Mouse (Mus musculus) intestine, embryonic 14.5 days (tissue): ENCODE data around the gene Pabpn1. TPM values are rescaled to one million over a fixed set of nuclear protein-coding genes. Genes with fewer than 3 reads are reported as not detected.

Experiments used
- ATAC-seq: fragments of 200-750 bp; cut with Nextera tagmentation; replicated peaks from 2 replicates; pipeline ENCODE4 v1.8.0; 2017; ENCODE audit warnings: low read depth, moderate number of reproducible peaks, moderate TSS enrichment, moderate library complexity; ENCODE audit not compliant: low FRiP score, low TSS enrichment
- DNase-seq: peaks from one replicate; pipeline ENCODE4 v3.0.0-alpha.2; 2018; ENCODE audit warnings: low spot score
- H3K27ac ChIP-seq: fragments of 300-500 bp; sonication (generic); 2 replicates; pipeline ENCODE4 v1.5.1; 2014; ENCODE audit warnings: low read depth, mild to moderate bottlenecking, control low read depth
- H3K27me3 ChIP-seq: fragments of 300-500 bp; sonication (generic); replicated peaks from 2 replicates; pipeline ENCODE4 v1.6.1; 2014; ENCODE audit warnings: low read length, control low read depth; ENCODE audit not compliant: control insufficient read depth, insufficient read depth
- H3K36me3 ChIP-seq: fragments of 300-500 bp; sonication (generic); 2 replicates; pipeline ENCODE4 v1.6.1; 2014; ENCODE audit warnings: low read length, control low read depth; ENCODE audit not compliant: control insufficient read depth, insufficient read depth
- H3K4me1 ChIP-seq: fragments of 300-500 bp; sonication (generic); replicated peaks from 2 replicates; pipeline ENCODE4 v1.6.1; 2014; ENCODE audit warnings: low read length, control low read depth, mixed read lengths; ENCODE audit not compliant: control insufficient read depth, insufficient read depth
- H3K4me2 ChIP-seq: fragments of 300-500 bp; sonication (generic); 2 replicates; pipeline ENCODE4 v1.6.1; 2014; ENCODE audit warnings: low read length
- H3K4me3 ChIP-seq: fragments of 300-500 bp; sonication (generic); 2 replicates; pipeline ENCODE4 v1.5.1; 2014; ENCODE audit warnings: low read depth, low read length, control low read depth, mixed read lengths
- H3K9ac ChIP-seq: fragments of 300-500 bp; sonication (generic); 2 replicates; pipeline ENCODE4 v1.6.1; 2014; ENCODE audit warnings: mild to moderate bottlenecking, low read length
- H3K9me3 ChIP-seq: fragments of 300-500 bp; sonication (generic); 2 replicates; pipeline ENCODE4 v1.6.1; 2016; ENCODE audit warnings: low read length, control low read depth; ENCODE audit not compliant: control insufficient read depth
- WGBS: fragments of 180-500 bp; shearing (Covaris S2); extraction: QIAGEN DNeasy Blood & Tissue Kit; methylation state at CpG from one replicate; pipeline ENCODE4 v1.1.7; 2014; 5-methylcytosine and 5-hydroxymethylcytosine counted together
- polyA plus RNA-seq: library from polyadenylated mRNA; unstranded; fragments of >200 nt; fragmentation: Nextera tagmentation; extraction: Ambion mirVana; gene quantifications from 2 replicates; pipeline ENCODE4 v1.2.1, GENCODE M21; 2014

Pabpn1 gene
- polyA plus RNA-seq, 1 experiment from 2014 or later: 148 TPM

GRCm38 (mm10) chr14:54865626-54866025 is 26.7 kb upstream of the Pabpn1 start:
- H3K27ac ChIP-seq: no peak overlapping the region
- H3K4me2 ChIP-seq: no peak overlapping the region
- no peak overlapping the region for H3K9ac ChIP-seq
- no peaks in the 10 kb centered on the region for H3K9me3 ChIP-seq
- DNase-seq: no peak
- no peaks in the 10 kb centered on the region for H3K36me3 ChIP-seq
- WGBS: 81% methylated on average over 5 of the region's 5 CpGs
- no peak overlapping the region for H3K4me3 ChIP-seq
- ATAC-seq: no peak
- H3K27me3 ChIP-seq: no peaks in the 10 kb centered on the region
- H3K4me1 ChIP-seq: no peaks in the 10 kb centered on the region; the same call in 1 of the 2 replicates

GRCm38 (mm10) chr14:54866268-54866667 is 26.0 kb upstream of the Pabpn1 start:
- DNase-seq (no peak), ATAC-seq (no peak)
- Histone ChIP-seq H3K4me3 (no peak overlapping the region), H3K27me3 (no peaks in the 10 kb centered on the region), H3K27ac (no peak overlapping the region), H3K9me3 (no peaks in the 10 kb centered on the region), H3K9ac (no peak overlapping the region), H3K4me1 (no peaks in the 10 kb centered on the region; the same call in 1 of the 2 replicates), H3K4me2 (no peak overlapping the region), H3K36me3 (no peaks in the 10 kb centered on the region)
- WGBS: 57% methylated on average over 3 of the region's 3 CpGs

GRCm38 (mm10) chr14:54866936-54867335 is 25.4 kb upstream of the Pabpn1 start:
- no peak for ATAC-seq
- Histone ChIP-seq H3K27ac (no peak overlapping the region), H3K9me3 (no peaks in the 10 kb centered on the region), H3K27me3 (no peaks in the 10 kb centered on the region), H3K9ac (no peak overlapping the region), H3K4me2 (no peak overlapping the region), H3K4me1 (no peaks in the 10 kb centered on the region; the same call in 1 of the 2 replicates), H3K4me3 (no peak overlapping the region), H3K36me3 (no peaks in the 10 kb centered on the region)
- WGBS: 57% methylated on average over 5 of the region's 5 CpGs
- no peak for DNase-seq

- Histone ChIP-seq H3K36me3 (no peaks in the 10 kb centered on the region), H3K27me3 (no peaks in the 10 kb centered on the region), H3K27ac (no peak overlapping the region), H3K4me2 (no peak overlapping the region), H3K4me3 (no peak overlapping the region), H3K4me1 (no peaks in the 10 kb centered on the region; the same call in 1 of the 2 replicates), H3K9me3 (no peaks in the 10 kb centered on the region), H3K9ac (no peak overlapping the region)
- ATAC-seq (no peak), DNase-seq (no peak)
- WGBS: 83% methylated on average over 4 of the region's 4 CpGs
Measured at GRCm38 (mm10) chr14:54868026-54868425, 24.3 kb upstream of the Pabpn1 start.

GRCm38 (mm10) chr14:54870861-54871260 is 21.4 kb upstream of the Pabpn1 start, which contains the start of gene Homez:
Gene Homez (minus strand): TSS chr14:54870961.
- Histone ChIP-seq H3K9me3 (no peaks in the 10 kb centered on the region), H3K36me3 (no peaks in the 10 kb centered on the region), H3K4me1 (no peaks in the 10 kb centered on the region), H3K27ac (no peak within 1 kb of the TSS), H3K9ac (no peak within 1 kb of the TSS), H3K27me3 (0 out of 2 replicates have a peak, but pooled peaks cover 3% of the 10 kb centered on the region), H3K4me3 (no peak within 1 kb of the TSS), H3K4me2 (no peak within 1 kb of the TSS)
- ATAC-seq (no peak), DNase-seq (no peak)
- WGBS: 86% methylated on average over 5 of the region's 5 CpGs

GRCm38 (mm10) chr14:54874165-54874564 is 18.1 kb upstream of the Pabpn1 start:
- no peak overlapping the region for H3K27ac ChIP-seq
- 86% methylated on average over 3 of the region's 3 CpGs for WGBS
- H3K4me1 ChIP-seq: 0 out of 2 replicates have a peak, but pooled peaks cover 4% of the 10 kb centered on the region
- no peak for DNase-seq
- 0 out of 2 replicates have a peak, but pooled peaks cover 4% of the 10 kb centered on the region for H3K27me3 ChIP-seq
- H3K4me2 ChIP-seq: no peak overlapping the region
- H3K36me3 ChIP-seq: no peaks in the 10 kb centered on the region
- H3K9ac ChIP-seq: no peak overlapping the region
- ATAC-seq: no peak
- no peaks in the 10 kb centered on the region for H3K9me3 ChIP-seq
- H3K4me3 ChIP-seq: no peak overlapping the region

GRCm38 (mm10) chr14:54875844-54876538 is 16.3 kb upstream of the Pabpn1 start:
- no peaks in the 10 kb centered on the region for H3K36me3 ChIP-seq
- 0 out of 2 replicates have a peak, but pooled peaks cover 4% of the 10 kb centered on the region for H3K4me1 ChIP-seq
- H3K27me3 ChIP-seq: 0 out of 2 replicates have a peak, but pooled peaks cover 4% of the 10 kb centered on the region
- peak overlapping the region; percentile 86 for H3K4me2 ChIP-seq
- H3K9ac ChIP-seq: peak overlapping the region; percentile 78
- 3% methylated on average over 35 of the region's 36 CpGs for WGBS
- H3K9me3 ChIP-seq: no peaks in the 10 kb centered on the region
- DNase-seq (no peak), ATAC-seq (peak; percentile 11; the same call in 1 of the 2 replicates)
- peak overlapping the region; percentile 76 for H3K27ac ChIP-seq
- peak overlapping the region; percentile 76 for H3K4me3 ChIP-seq

- no peaks in the 10 kb centered on the region for H3K36me3 ChIP-seq
- ATAC-seq (peak; percentile 92), DNase-seq (peak; percentile 90)
- H3K4me1 ChIP-seq: 0 out of 2 replicates have a peak, but pooled peaks cover 4% of the 10 kb centered on the region
- peak overlapping the region; percentile 78 for H3K9ac ChIP-seq
- H3K4me2 ChIP-seq: peak overlapping the region; percentile 86
- 0 out of 2 replicates have a peak, but pooled peaks cover 4% of the 10 kb centered on the region for H3K27me3 ChIP-seq
- peak overlapping the region; percentile 76 for H3K4me3 ChIP-seq
- H3K9me3 ChIP-seq: no peaks in the 10 kb centered on the region
- whole genome bisulfite sequencing: 0% methylated on average over 64 of the region's 72 CpGs
- peak overlapping the region; percentile 76 for H3K27ac ChIP-seq
Measured at GRCm38 (mm10) chr14:54876539-54877047, 15.7 kb upstream of the Pabpn1 start.
